7 mouse cellular contexts compared by ENCODE assay signal in the genomic region with DNA sequence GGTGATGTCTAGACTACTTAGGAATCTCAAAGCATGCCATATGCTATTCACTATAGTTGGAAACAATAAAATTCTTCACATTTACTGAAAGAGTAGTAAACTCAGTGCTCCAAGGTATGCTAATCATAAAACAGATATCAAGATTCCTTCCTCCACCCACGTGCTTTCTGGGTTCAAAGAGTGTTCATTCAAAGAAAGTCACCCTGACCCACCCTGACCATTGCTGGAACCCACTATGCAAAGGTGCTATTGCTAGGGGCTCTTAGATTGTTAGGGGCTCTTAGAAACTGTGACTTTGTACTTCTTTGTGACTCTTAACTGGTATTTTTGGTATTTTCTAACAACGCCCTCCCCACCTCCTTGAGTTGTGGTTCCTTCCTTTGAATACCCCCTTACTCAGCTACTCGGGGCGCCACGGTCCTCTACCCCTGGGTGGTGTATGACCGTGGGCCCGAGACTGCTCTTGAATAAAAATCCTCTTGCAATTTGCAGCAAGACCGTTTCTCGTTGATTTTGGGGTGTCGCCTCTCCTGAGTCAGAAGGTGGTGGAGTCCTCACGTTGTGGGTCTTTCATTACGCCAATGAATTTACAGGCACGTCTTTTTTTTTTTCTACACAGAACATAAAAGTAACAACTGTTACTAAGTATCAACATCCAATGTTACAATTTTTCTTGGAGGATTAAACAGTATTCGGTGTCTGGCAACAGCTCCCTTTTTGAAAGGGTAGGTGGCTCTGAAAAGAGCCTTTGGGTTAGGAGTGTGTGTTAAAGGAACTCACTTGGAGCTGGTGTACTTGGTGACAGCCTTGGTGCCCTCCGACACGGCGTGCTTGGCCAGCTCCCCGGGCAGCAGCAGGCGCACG. TPM values are rescaled to one million over a fixed set of nuclear protein-coding genes. Genes with fewer than 3 reads are reported as not detected.
DNase-seq lines count a peak whose midpoint lies in the region; ATAC-seq and TF ChIP-seq lines count a peak whose summit lies in the region.
"Not testable (repeated sequence)": the region's sequence is repeated elsewhere in the genome, so short reads cannot be mapped to it uniquely, and the experiment has no call there.

No protein-coding gene starts in this region.

- peak; percentile 21 for DNase-seq in forebrain, embryonic 10.5 days (ENCODE audit: extremely low spot score, low spot score)
- DNase-seq in kidney, adult 2 months; midbrain, embryonic 14.5 days: not testable (repeated sequence)
- DNase-seq in spleen, postnatal 10 days (ENCODE audit: low spot score in 2 of 2), result peak; percentile 61 to 65

- peak overlapping the region; percentile 58 for H3K9ac ChIP-seq in heart, embryonic 15.5 days
- H3K9ac ChIP-seq in liver, embryonic 12.5 days, result peak overlapping the region; percentile 85
- not testable (repeated sequence) for H3K9ac ChIP-seq in midbrain, embryonic 14.5 days (replicated peaks; ENCODE audit: low read length)

- TF ChIP-seq CTCF in bone marrow macrophage, adult 2 months (IDR thresholded peaks at IDR 0.05; ENCODE audit: low read depth, low read length); kidney, adult 2 months (conservative IDR thresholded peaks at IDR 0.05; ENCODE audit: insufficient read depth, insufficient read length, low read depth, low read length): not testable (repeated sequence)

- ATAC-seq in heart, embryonic 15.5 days (replicated peaks; ENCODE audit: insufficient number of reproducible peaks, insufficient read depth, low FRiP score, low read depth); liver, embryonic 12.5 days; midbrain, embryonic 14.5 days (ENCODE audit: low FRiP score, low TSS enrichment): not testable (repeated sequence)

- WGBS in forebrain, embryonic 10.5 days, result 12% methylated on average over 20 of the region's 20 CpGs
- WGBS in heart, embryonic 15.5 days, result 13% methylated on average over 20 of the region's 20 CpGs
- WGBS in kidney, adult 2 months, result 21% methylated on average over 20 of the region's 20 CpGs
- 6% methylated on average over 20 of the region's 20 CpGs for WGBS in liver, embryonic 12.5 days (ENCODE audit: insufficient replicate concordance)
- 8% methylated on average over 17 of the region's 20 CpGs for WGBS in midbrain, embryonic 14.5 days

- H3K36me3 ChIP-seq in forebrain, embryonic 10.5 days (replicated peaks); heart, embryonic 15.5 days; kidney, adult 2 months (ENCODE audit: control insufficient read depth, insufficient read depth, low read length); liver, embryonic 12.5 days; midbrain, embryonic 14.5 days (ENCODE audit: control insufficient read depth, insufficient read depth, low read length): not testable (repeated sequence)

- not testable (repeated sequence) for H3K27me3 ChIP-seq in forebrain, embryonic 10.5 days (ENCODE audit: poor library complexity, severe bottlenecking); heart, embryonic 15.5 days; kidney, adult 2 months (replicated peaks; ENCODE audit: control insufficient read depth, insufficient read depth, low read length); liver, embryonic 12.5 days (replicated peaks); midbrain, embryonic 14.5 days (ENCODE audit: control insufficient read depth, insufficient read depth, low read length)

- peak overlapping the region; percentile 53 for H3K4me3 ChIP-seq in bone marrow macrophage, adult 2 months (ENCODE audit: insufficient read depth, low read length)
- peak overlapping the region; percentile 55 for H3K4me3 ChIP-seq in forebrain, embryonic 10.5 days
- peak overlapping the region; percentile 54 for H3K4me3 ChIP-seq in heart, embryonic 15.5 days
- H3K4me3 ChIP-seq in kidney, adult 2 months (ENCODE audit: insufficient read depth, low read depth, low read length), result 0 out of 2 replicates have a peak overlapping the region, but pooled peaks have one; percentile 26
- peak overlapping the region; percentile 58 for H3K4me3 ChIP-seq in liver, embryonic 12.5 days
- H3K4me3 ChIP-seq in midbrain, embryonic 14.5 days (replicated peaks; ENCODE audit: low read depth, low read length), result peak overlapping the region; percentile 33

- H3K4me1 ChIP-seq in bone marrow macrophage, adult 2 months (ENCODE audit: control insufficient read depth, insufficient read depth, low read length), result peaks cover 15% of the 10 kb centered on the region
- peaks cover 42% of the 10 kb centered on the region for H3K4me1 ChIP-seq in forebrain, embryonic 10.5 days
- peaks cover 39% of the 10 kb centered on the region for H3K4me1 ChIP-seq in heart, embryonic 15.5 days (replicated peaks)
- not testable (repeated sequence) for H3K4me1 ChIP-seq in kidney, adult 2 months (ENCODE audit: control insufficient read depth, insufficient read depth, low read length)
- H3K4me1 ChIP-seq in liver, embryonic 12.5 days, result peaks cover 42% of the 10 kb centered on the region
- peaks cover 35% of the 10 kb centered on the region for H3K4me1 ChIP-seq in midbrain, embryonic 14.5 days (ENCODE audit: control insufficient read depth, insufficient read depth, low read length)

- H3K4me2 ChIP-seq in heart, embryonic 15.5 days, result peak overlapping the region; percentile 73
- H3K4me2 ChIP-seq in liver, embryonic 12.5 days, result peak overlapping the region; percentile 79
- peak overlapping the region; percentile 59 for H3K4me2 ChIP-seq in midbrain, embryonic 14.5 days (ENCODE audit: low read length)

- peak overlapping the region; percentile 81 for H3K27ac ChIP-seq in bone marrow macrophage, adult 2 months (ENCODE audit: insufficient read depth, low read depth, low read length)
- peak overlapping the region; percentile 93 for H3K27ac ChIP-seq in forebrain, embryonic 10.5 days
- peak overlapping the region; percentile 97 for H3K27ac ChIP-seq in heart, embryonic 15.5 days
- not testable (repeated sequence) for H3K27ac ChIP-seq in kidney, adult 2 months (ENCODE audit: insufficient read depth, low read depth, low read length)
- peak overlapping the region; percentile 99 for H3K27ac ChIP-seq in liver, embryonic 12.5 days
- H3K27ac ChIP-seq in midbrain, embryonic 14.5 days (replicated peaks; ENCODE audit: low read depth, low read length), result 0 out of 2 replicates have a peak overlapping the region, but pooled peaks have one; percentile 37

- not testable (repeated sequence) for H3K9me3 ChIP-seq in forebrain, embryonic 10.5 days; heart, embryonic 15.5 days (replicated peaks); liver, embryonic 12.5 days (replicated peaks); midbrain, embryonic 14.5 days (ENCODE audit: control insufficient read depth, low read length)

- TF ChIP-seq POLR2A in bone marrow macrophage, adult 2 months (IDR thresholded peaks at IDR 0.05; ENCODE audit: borderline replicate concordance, low read depth, low read length); kidney, adult 2 months (IDR thresholded peaks at IDR 0.05; ENCODE audit: low read depth, low read length): not testable (repeated sequence)

RNA-seq across cellular contexts. Expression of a gene that starts 0.7 kb away (rescaled TPM):
- 3.8 and 7.9 TPM in 2 replicates for polyA plus RNA-seq in bone marrow macrophage, adult 2 months (2012; ENCODE audit: insufficient read depth, insufficient read length, missing spikeins)
- 5.8 and 6.9 TPM in 2 replicates for polyA plus RNA-seq in forebrain, embryonic 10.5 days (2016; fragmentation: Nextera tagmentation; extraction: Ambion mirVana)
- polyA plus RNA-seq in heart, embryonic 15.5 days (2015; fragmentation: Nextera tagmentation; extraction: Ambion mirVana), result 0.97 and 1.5 TPM in 2 replicates
- 0.30 and 0.99 TPM in 2 replicates for polyA plus RNA-seq in kidney, adult 2 months (2012; rRNA removed)
- 7.1 and 9.9 TPM in 2 replicates for polyA plus RNA-seq in liver, embryonic 12.5 days (2016; fragmentation: Nextera tagmentation; extraction: Ambion mirVana)
- 1.5 and 2.7 TPM in 2 replicates for polyA plus RNA-seq in midbrain, embryonic 14.5 days (2014; fragmentation: Nextera tagmentation; extraction: Ambion mirVana)

RNA-seq across cellular contexts. Expression of a gene that starts 0.9 kb away (rescaled TPM):
- not detected in 2 replicates for polyA plus RNA-seq in bone marrow macrophage, adult 2 months (2012; ENCODE audit: insufficient read depth, insufficient read length, missing spikeins)
- 1.5 TPM in 2 replicates for polyA plus RNA-seq in forebrain, embryonic 10.5 days (2016; fragmentation: Nextera tagmentation; extraction: Ambion mirVana)
- polyA plus RNA-seq in heart, embryonic 15.5 days (2015; fragmentation: Nextera tagmentation; extraction: Ambion mirVana), result 1.2 and 1.6 TPM in 2 replicates
- polyA plus RNA-seq in kidney, adult 2 months (2012; rRNA removed), result not detected in 2 replicates
- 1.2 and 3.1 TPM in 2 replicates for polyA plus RNA-seq in liver, embryonic 12.5 days (2016; fragmentation: Nextera tagmentation; extraction: Ambion mirVana)
- polyA plus RNA-seq in midbrain, embryonic 14.5 days (2014; fragmentation: Nextera tagmentation; extraction: Ambion mirVana), result 2.1 and 2.2 TPM in 2 replicates

RNA-seq across cellular contexts. Expression of a gene that starts 2.1 kb away (rescaled TPM):
- 9.8 and 11.9 TPM in 2 replicates for polyA plus RNA-seq in bone marrow macrophage, adult 2 months (2012; ENCODE audit: insufficient read depth, insufficient read length, missing spikeins)
- polyA plus RNA-seq in forebrain, embryonic 10.5 days (2016; fragmentation: Nextera tagmentation; extraction: Ambion mirVana), result 6.4 and 6.7 TPM in 2 replicates
- 4.3 and 4.6 TPM in 2 replicates for polyA plus RNA-seq in heart, embryonic 15.5 days (2015; fragmentation: Nextera tagmentation; extraction: Ambion mirVana)
- polyA plus RNA-seq in kidney, adult 2 months (2012; rRNA removed), result 3.1 and 4.6 TPM in 2 replicates
- polyA plus RNA-seq in liver, embryonic 12.5 days (2016; fragmentation: Nextera tagmentation; extraction: Ambion mirVana), result 10.7 and 14.4 TPM in 2 replicates
- 1.4 and 2.6 TPM in 2 replicates for polyA plus RNA-seq in midbrain, embryonic 14.5 days (2014; fragmentation: Nextera tagmentation; extraction: Ambion mirVana)

RNA-seq across cellular contexts. Expression of a gene that starts 2.2 kb away (rescaled TPM):
- polyA plus RNA-seq in bone marrow macrophage, adult 2 months (2012; ENCODE audit: insufficient read depth, insufficient read length, missing spikeins), result 1.7 TPM in 1 of 2 replicates, not detected in the other
- 102 and 105 TPM in 2 replicates for polyA plus RNA-seq in forebrain, embryonic 10.5 days (2016; fragmentation: Nextera tagmentation; extraction: Ambion mirVana)
- 33.7 and 35.5 TPM in 2 replicates for polyA plus RNA-seq in heart, embryonic 15.5 days (2015; fragmentation: Nextera tagmentation; extraction: Ambion mirVana)
- polyA plus RNA-seq in kidney, adult 2 months (2012; rRNA removed), result 0.22 and 0.58 TPM in 2 replicates
- 106 and 109 TPM in 2 replicates for polyA plus RNA-seq in liver, embryonic 12.5 days (2016; fragmentation: Nextera tagmentation; extraction: Ambion mirVana)
- polyA plus RNA-seq in midbrain, embryonic 14.5 days (2014; fragmentation: Nextera tagmentation; extraction: Ambion mirVana), result 30.2 and 34.0 TPM in 2 replicates

RNA-seq across cellular contexts. Expression of a gene that starts 2.3 kb away (rescaled TPM):
- 2.3 and 3.2 TPM in 2 replicates for polyA plus RNA-seq in bone marrow macrophage, adult 2 months (2012; ENCODE audit: insufficient read depth, insufficient read length, missing spikeins)
- polyA plus RNA-seq in forebrain, embryonic 10.5 days (2016; fragmentation: Nextera tagmentation; extraction: Ambion mirVana), result 7.1 and 7.2 TPM in 2 replicates
- 2.0 and 2.2 TPM in 2 replicates for polyA plus RNA-seq in heart, embryonic 15.5 days (2015; fragmentation: Nextera tagmentation; extraction: Ambion mirVana)
- 0.68 and 0.88 TPM in 2 replicates for polyA plus RNA-seq in kidney, adult 2 months (2012; rRNA removed)
- polyA plus RNA-seq in liver, embryonic 12.5 days (2016; fragmentation: Nextera tagmentation; extraction: Ambion mirVana), result 5.3 and 6.2 TPM in 2 replicates
- polyA plus RNA-seq in midbrain, embryonic 14.5 days (2014; fragmentation: Nextera tagmentation; extraction: Ambion mirVana), result 1.6 and 2.0 TPM in 2 replicates
